Mouse (Mus musculus): ENCODE measurements around the gene 4931428F04Rik.

4931428F04Rik gene

GRCm38 (mm10) chr8:105289805-105290460 lies at the start of gene 4931428F04Rik:
Gene 4931428F04Rik (minus strand): TSS chr8:105289864.
- no peak for DNase-seq (ENCODE audit: low spot score)

- DNase-seq (ENCODE audit: low spot score), result no peak
Measured at GRCm38 (mm10) chr8:105338992-105339391, 49.3 kb upstream of the 4931428F04Rik start.

- no peak for DNase-seq (ENCODE audit: low spot score)
Measured at GRCm38 (mm10) chr8:105336373-105337130, 46.9 kb upstream of the 4931428F04Rik start.

GRCm38 (mm10) chr8:105332523-105332922 lies 42.9 kb upstream of the 4931428F04Rik start:
- DNase-seq (ENCODE audit: low spot score), result no peak

GRCm38 (mm10) chr8:105331931-105332330 lies 42.3 kb upstream of the 4931428F04Rik start:
- DNase-seq (ENCODE audit: low spot score), result no peak

- no peak for DNase-seq (ENCODE audit: low spot score)
Measured at GRCm38 (mm10) chr8:105331469-105331868, 41.8 kb upstream of the 4931428F04Rik start.

- DNase-seq (ENCODE audit: low spot score), result no peak
Measured at GRCm38 (mm10) chr8:105330325-105330724, 40.7 kb upstream of the 4931428F04Rik start.

GRCm38 (mm10) chr8:105326968-105327367 lies 37.3 kb upstream of the 4931428F04Rik start:
- DNase-seq (ENCODE audit: low spot score), result no peak

- DNase-seq (ENCODE audit: low spot score), result peak; percentile 97
Measured at GRCm38 (mm10) chr8:105326141-105326672, 36.5 kb upstream of the 4931428F04Rik start, which contains the start of the genes Lrrc29 and Tmem208. Gene Lrrc29 (minus strand): TSS chr8:105326278. Gene Tmem208 (plus strand): TSS chr8:105326354.

- DNase-seq (ENCODE audit: low spot score), result no peak
Measured at GRCm38 (mm10) chr8:105325641-105326093, 36.0 kb upstream of the 4931428F04Rik start.

- DNase-seq (ENCODE audit: low spot score), result no peak
Measured at GRCm38 (mm10) chr8:105323183-105323582, 33.5 kb upstream of the 4931428F04Rik start.

GRCm38 (mm10) chr8:105318662-105319190 lies 29.1 kb upstream of the 4931428F04Rik start:
- DNase-seq (ENCODE audit: low spot score), result no peak

- DNase-seq (ENCODE audit: low spot score), result no peak
Measured at GRCm38 (mm10) chr8:105317941-105318340, 28.3 kb upstream of the 4931428F04Rik start.

- DNase-seq (ENCODE audit: low spot score), result no peak
Measured at GRCm38 (mm10) chr8:105315073-105315769, 25.6 kb upstream of the 4931428F04Rik start.

GRCm38 (mm10) chr8:105313622-105314402 lies 24.1 kb upstream of the 4931428F04Rik start:
- no peak for DNase-seq (ENCODE audit: low spot score)

- DNase-seq (ENCODE audit: low spot score), result no peak
Measured at GRCm38 (mm10) chr8:105312891-105313481, 23.3 kb upstream of the 4931428F04Rik start.

- DNase-seq (ENCODE audit: low spot score), result no peak
Measured at GRCm38 (mm10) chr8:105311718-105312117, 22.1 kb upstream of the 4931428F04Rik start.

GRCm38 (mm10) chr8:105310118-105310517 lies 20.5 kb upstream of the 4931428F04Rik start:
- DNase-seq (ENCODE audit: low spot score), result no peak

GRCm38 (mm10) chr8:105309142-105309847 lies 19.6 kb upstream of the 4931428F04Rik start:
- DNase-seq (ENCODE audit: low spot score), result no peak

GRCm38 (mm10) chr8:105308428-105308827 lies 18.8 kb upstream of the 4931428F04Rik start:
- no peak for DNase-seq (ENCODE audit: low spot score)
